Mouse (Mus musculus): ENCODE data around the gene Ulk4.

Gene Ulk4

DNA sequence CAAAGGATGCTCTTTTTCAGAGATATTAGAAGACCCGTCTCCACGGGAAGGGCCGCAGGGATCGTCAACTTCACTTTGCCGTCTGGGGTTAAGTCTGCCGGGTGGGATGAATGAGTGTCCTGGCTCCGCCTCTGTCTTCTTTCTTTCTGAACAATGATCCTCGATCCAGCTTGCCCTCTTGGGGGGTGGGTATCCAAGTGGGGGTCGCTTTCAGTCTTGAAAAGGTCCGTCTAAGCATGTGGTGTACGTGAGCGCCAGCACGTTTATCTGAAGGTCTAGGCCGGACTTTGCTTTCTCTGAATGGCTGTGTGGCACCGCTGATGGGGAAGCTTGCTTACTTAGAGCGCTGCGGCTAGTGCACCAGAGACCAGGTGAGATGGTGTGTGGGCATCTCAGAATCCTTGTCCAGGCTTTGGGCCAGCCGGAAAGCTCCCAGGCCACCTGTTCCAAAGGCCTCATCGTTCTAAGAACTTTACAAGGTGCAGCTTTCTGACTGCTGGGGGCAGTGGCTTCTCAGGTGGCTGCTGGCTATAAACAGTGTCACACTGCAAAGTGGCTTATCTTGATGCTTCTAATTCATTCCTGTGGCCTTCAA lies 23.1 kb upstream of the Ulk4 start:
- in situ Hi-C loops (cut with MboI, MseI), result loop anchor here (5.0 kb wide), 1 partner anchor 47 kb away; no protein-coding TSS in a partner anchor

GRCm38 (mm10) chr9:121299223-121299755 lies 22.3 kb upstream of the Ulk4 start:
- in situ Hi-C loops (cut with MboI, MseI), result loop anchor here (5.0 kb wide), 1 partner anchor 48 kb away; no protein-coding TSS in a partner anchor

DNA sequence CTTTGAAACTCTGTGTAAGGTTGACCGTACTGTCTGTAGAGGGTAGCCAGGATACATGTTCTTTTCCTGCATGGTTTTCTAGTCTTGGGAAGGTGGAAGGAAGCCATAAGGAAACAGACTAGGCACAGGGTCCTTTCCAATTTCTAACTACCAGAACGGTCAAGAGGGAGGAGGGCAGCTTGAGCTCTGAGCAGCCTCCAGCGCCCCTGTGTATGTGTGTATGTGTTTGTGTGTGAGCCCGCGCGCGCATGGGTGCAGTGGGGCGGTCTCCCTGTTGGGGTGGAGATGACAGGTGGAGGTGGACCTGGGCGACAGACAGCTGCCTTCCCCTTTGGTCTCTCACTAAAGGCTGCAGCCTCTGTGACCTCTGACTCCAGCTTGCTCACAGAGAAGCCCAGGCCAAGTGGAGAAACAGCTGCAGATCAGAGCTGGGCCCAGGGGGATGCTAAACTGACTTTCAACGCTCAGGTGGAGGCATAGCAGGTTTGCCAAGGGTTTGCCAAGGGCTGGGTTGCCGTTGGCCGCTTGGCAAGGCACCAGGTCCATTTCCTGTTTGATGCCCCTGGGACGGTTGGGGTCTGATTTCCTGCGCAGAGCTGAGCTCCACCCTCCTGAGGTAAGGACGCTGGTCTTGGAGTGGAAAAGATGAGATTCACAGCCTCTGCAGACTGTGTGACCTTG lies 21.6 kb upstream of the Ulk4 start:
- in situ Hi-C loops (cut with MboI, MseI), result loop anchor here (5.0 kb wide), 1 partner anchor 49 kb away; no protein-coding TSS in a partner anchor

DNA sequence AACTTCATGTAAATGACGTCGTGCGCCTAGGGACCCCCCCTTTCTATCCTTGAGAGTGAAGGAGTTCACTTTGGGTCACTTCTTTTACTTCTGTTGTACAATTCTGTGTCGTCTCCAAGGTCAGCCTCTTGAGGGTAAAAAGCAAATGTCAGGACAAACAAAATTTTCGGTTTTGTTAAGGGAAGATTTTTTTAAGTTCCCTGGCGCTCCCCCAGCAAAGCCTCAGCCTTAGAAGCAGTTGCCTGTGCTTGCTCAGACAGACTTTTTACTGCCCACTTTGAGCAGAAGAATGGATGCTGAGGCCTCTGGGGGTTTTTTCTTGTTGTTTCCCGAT lies 21.0 kb upstream of the Ulk4 start:
- in situ Hi-C loops (cut with MboI, MseI), result loop anchor here (5.0 kb wide), 1 partner anchor 49 kb away; no protein-coding TSS in a partner anchor

DNA sequence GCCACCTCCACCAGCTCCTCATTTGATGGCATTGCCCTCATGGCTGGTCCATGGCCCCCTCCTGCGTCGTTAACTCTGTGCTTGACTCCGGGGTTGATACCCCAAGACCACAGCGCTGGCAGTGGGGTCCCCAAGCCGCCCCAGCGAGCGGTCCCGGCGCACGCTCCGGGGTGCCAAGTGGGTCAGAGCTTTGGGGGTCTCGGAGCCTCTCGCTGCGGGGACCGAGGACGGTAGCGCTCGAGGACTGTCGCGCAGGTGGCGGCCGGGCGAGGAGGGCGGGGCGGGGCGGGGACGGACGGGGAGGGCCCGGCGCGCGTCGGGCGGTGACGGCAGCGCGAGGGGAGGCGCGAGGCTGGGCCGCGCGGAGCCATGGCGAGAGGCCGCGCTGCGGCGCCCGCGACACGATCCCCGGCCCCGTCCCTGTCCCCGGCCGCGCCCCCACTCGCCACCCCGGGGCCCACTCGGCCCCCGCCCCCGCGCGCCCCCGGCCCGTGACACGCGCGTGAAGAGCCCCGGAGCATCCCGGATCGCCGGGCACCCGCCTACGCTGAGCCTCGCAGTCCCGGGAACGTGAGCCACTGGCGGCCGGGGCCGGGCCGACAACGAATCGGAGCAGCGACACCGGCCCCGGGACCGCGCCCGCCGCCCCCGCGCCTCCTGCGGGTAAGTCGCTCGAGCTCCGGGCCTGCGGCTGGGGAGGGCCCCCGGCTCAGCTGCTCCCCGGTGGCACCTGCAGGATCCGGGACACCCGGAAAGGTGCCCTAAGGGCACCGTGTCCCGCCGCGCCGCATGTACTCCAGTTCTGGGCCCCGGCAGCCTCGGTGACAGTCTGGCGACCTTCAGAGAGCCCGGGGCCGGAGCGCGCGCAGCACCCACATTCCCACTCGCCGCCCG lies 20.4 kb upstream of the Ulk4 start, which contains the start of gene Trak1:
TSS of gene Trak1 (plus strand) at position 332 of the 894 bp plus-strand sequence.
- in situ Hi-C loops (cut with MboI, MseI), result loop anchor here (5.0 kb wide), 1 partner anchor 50 kb away; no protein-coding TSS in a partner anchor

DNA sequence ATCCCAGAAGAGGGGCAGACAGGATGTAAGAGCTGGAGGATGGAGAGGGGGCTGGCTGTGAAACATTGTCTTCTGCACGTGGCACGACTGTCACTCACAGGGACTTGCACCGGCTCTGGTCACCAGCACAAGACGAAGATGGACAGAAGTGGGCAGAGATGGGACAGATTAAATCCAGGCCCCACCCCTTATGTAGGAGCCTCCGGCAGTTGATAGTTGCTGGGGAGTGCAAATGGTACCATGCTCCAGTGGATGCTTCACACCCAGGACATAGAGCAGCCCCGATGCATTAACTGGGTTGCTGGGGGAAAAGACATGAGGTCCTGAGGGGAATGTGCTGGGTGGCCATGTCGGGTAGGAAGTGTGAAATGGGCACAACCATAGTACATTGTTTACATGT lies 18.2 kb upstream of the Ulk4 start:
- in situ Hi-C loops (cut with MboI, MseI), result loop anchor here (5.0 kb wide), 1 partner anchor 52 kb away; no protein-coding TSS in a partner anchor

DNA sequence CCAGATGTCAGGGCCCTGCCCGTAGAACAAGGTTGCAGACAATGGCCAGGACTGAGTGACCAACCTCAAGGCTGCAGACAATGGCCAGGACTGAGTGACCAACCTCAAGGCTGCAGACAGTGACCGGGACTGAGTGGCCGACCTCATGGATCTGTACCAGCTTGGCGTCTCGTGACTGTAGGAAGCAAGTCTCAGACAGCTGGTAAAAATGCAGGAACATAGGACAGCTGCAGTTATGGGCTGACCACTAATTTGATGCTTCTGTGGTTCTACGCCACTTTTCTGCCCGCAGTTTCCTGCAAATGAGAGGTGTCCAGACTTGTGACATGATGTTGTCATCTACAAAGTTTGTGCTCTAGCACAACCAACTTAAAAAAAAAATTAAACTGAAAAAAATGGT lies 16.2 kb upstream of the Ulk4 start:
- in situ Hi-C loops (cut with MboI, MseI), result no loop called here

DNA sequence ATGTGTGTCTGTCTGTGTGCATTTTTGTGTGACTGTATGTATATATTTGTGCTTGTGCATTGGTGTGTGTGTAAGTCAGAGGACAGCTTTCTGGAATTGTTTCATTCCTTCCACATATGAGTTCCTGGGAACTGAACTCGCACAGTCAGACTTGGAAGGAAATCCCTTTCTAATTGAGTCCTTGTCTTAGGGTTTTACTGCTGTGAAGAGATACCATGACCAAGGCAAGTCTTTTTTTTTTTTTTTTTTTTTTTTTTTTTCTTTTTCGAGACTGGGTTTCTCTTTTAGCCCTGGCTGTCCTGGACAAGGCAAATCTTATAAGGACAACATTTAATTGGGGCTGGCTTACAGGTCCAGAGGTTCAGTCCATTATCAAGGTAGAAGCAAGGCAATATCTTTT lies 14.3 kb upstream of the Ulk4 start:
- in situ Hi-C loops (cut with MboI, MseI), result no loop called here

GRCm38 (mm10) chr9:121286325-121286901 lies 9.4 kb upstream of the Ulk4 start:
- in situ Hi-C loops (cut with MboI, MseI), result loop anchor here (5.0 kb wide), 1 partner anchor 86 kb away; no protein-coding TSS in a partner anchor

- in situ Hi-C loops (cut with MboI, MseI), result loop anchor here (5.0 kb wide), 1 partner anchor 87 kb away; no protein-coding TSS in a partner anchor
Observed at GRCm38 (mm10) chr9:121285341-121286324, 8.6 kb upstream of the Ulk4 start.

DNA sequence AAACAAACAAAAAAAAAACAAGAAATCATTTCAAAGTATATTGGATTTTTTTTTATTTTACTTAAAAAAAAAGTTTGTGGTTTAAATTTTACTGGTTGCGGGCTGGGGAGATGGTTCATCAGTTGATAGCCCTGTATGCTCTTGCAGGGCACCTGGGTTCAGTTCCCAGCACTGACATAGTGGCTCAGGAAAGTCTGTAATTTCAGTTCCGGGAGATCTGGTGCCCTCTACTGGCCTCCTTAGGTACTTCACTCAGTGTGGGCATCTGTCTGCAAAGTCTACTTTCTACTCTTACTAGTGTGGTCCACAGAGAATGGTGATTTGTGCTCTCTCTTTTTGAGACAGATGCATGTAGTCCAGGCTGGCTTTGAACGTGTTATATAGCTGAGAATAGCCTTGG lies 7.4 kb upstream of the Ulk4 start:
- in situ Hi-C loops (cut with MboI, MseI), result no loop called here

DNA sequence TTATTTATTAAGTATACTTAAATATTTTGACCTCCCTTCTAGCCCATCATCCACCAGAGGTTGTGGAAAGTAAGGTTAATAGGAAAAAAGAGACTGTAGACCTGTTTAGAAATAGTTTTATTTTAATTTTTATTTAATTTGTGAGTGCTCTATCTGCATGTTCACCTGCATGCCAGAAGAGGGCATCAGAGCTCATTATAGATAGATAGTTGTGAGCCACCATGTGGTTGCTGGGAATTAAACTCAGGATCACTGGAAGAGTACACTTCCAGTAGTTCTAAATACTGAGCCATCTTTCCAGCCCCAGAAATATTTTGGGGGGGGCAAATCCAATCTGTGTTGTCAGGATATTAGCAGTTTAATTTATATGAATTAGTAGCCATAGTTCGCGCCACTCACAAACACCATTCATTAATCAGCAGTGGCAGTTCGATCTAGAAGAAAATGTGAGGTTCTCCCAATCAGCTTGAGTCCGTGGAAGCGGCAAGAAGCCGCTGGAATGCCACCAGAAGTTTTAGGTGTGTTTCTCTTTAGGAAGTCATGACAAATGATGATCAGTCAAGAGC lies 6.7 kb upstream of the Ulk4 start:
- in situ Hi-C loops (cut with MboI, MseI), result no loop called here

- in situ Hi-C loops (cut with MboI, MseI), result no loop called here
Observed at GRCm38 (mm10) chr9:121281891-121282290, 4.9 kb upstream of the Ulk4 start.

GRCm38 (mm10) chr9:121279216-121279615 lies 2.2 kb upstream of the Ulk4 start:
- in situ Hi-C loops (cut with MboI, MseI), result no loop called here

DNA sequence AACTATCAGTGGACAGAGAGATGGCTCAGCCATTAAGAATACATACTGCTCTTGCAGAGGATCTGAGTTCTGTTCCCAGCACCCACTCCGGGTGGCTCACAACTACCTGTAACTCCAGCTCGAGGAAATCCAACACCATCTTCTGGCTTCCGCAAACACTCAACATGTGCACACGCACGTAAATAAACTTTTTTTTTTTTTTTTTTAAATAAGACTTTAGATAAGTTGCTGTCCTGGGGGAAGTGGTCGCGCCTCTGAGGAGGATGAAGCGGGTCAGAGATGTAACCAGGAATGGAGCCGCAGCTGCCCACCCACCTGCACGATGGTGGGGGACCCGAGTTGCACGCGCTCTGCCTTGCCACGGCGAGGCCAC lies 266 bp downstream of the Ulk4 start:
- in situ Hi-C loops (cut with MboI, MseI), result no loop called here

GRCm38 (mm10) chr9:121271561-121271960 lies 5.4 kb downstream of the Ulk4 start:
- in situ Hi-C loops (cut with MboI, MseI), result no loop called here

- in situ Hi-C loops (cut with MboI, MseI), result no loop called here
Observed at GRCm38 (mm10) chr9:121271149-121271548, 5.8 kb downstream of the Ulk4 start.

GRCm38 (mm10) chr9:121265307-121265706 lies 11.7 kb downstream of the Ulk4 start:
- in situ Hi-C loops (cut with MboI, MseI), result no loop called here

DNA sequence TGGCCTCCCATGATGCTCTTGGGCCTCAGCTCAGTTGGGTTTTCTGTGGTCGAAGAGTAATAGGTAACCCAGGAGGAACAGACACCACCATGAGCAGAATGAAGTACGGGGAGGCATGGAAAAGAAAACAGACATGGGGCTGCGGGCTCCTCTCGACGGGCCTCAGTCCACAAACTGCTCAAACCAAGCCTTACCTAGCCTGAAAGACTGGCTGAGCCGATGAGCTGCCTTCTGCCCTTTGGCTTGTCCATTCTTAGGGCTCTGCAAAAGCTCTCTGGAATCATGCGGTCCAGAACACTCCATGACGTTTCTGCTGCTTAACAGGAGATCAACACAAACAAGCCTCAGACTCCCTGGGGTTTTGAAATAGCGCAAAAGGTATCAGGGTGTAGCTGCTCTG lies 19.9 kb downstream of the Ulk4 start:
- in situ Hi-C loops (cut with MboI, MseI), result no loop called here

GRCm38 (mm10) chr9:121254761-121255160 lies 22.2 kb downstream of the Ulk4 start:
- in situ Hi-C loops (cut with MboI, MseI), result loop anchor here (5.0 kb wide), 1 partner anchor 343 kb away; no protein-coding TSS in a partner anchor

All from T-helper 2 cell (primary cell).